Mouse (Mus musculus): ENCODE data around the gene Cxcl15. TPM values are rescaled to one million over a fixed set of nuclear protein-coding genes. Genes with fewer than 3 reads are reported as not detected.
"Not testable (repeated sequence)": the region's sequence is repeated elsewhere in the genome, so short reads cannot be mapped to it uniquely, and the experiment has no call there.

Gene Cxcl15
- total RNA-seq, 2 experiments from 2014 or later, result not detected

- DNase-seq (ENCODE audit: low spot score in 2 of 2), result no peak
Observed at GRCm38 (mm10) chr5:90789306-90790073, 4.8 kb upstream of the Cxcl15 start.

GRCm38 (mm10) chr5:90790074-90790502, 4.2 kb upstream of the Cxcl15 start:
- DNase-seq (ENCODE audit: low spot score in 2 of 2), result no peak

- DNase-seq (ENCODE audit: low spot score in 2 of 2), result not testable (repeated sequence)
Observed at GRCm38 (mm10) chr5:90795392-90795791, 1.1 kb downstream of the Cxcl15 start.

GRCm38 (mm10) chr5:90804574-90804973, 10.2 kb downstream of the Cxcl15 start:
- DNase-seq (ENCODE audit: low spot score in 2 of 2), result no peak

GRCm38 (mm10) chr5:90806050-90806449, 11.7 kb downstream of the Cxcl15 start:
- DNase-seq (ENCODE audit: low spot score in 2 of 2), result no peak

- DNase-seq (ENCODE audit: low spot score in 2 of 2), result no peak
Observed at GRCm38 (mm10) chr5:90807176-90807950, 13.0 kb downstream of the Cxcl15 start.

GRCm38 (mm10) chr5:90819756-90820155, 25.4 kb downstream of the Cxcl15 start:
- DNase-seq (ENCODE audit: low spot score in 2 of 2), result no peak

GRCm38 (mm10) chr5:90832145-90832767, 37.9 kb downstream of the Cxcl15 start:
- DNase-seq (ENCODE audit: low spot score in 2 of 2), result no peak

GRCm38 (mm10) chr5:90832768-90833388, 38.5 kb downstream of the Cxcl15 start:
- no peak for DNase-seq (ENCODE audit: low spot score in 2 of 2)

- DNase-seq (ENCODE audit: low spot score in 2 of 2), result no peak
Observed at GRCm38 (mm10) chr5:90834436-90834835, 40.1 kb downstream of the Cxcl15 start.

GRCm38 (mm10) chr5:90838582-90838981, 44.2 kb downstream of the Cxcl15 start:
- no peak for DNase-seq (ENCODE audit: low spot score in 2 of 2)

- no peak for DNase-seq (ENCODE audit: low spot score in 2 of 2)
Observed at GRCm38 (mm10) chr5:90840902-90841869, 46.9 kb downstream of the Cxcl15 start.

GRCm38 (mm10) chr5:90843891-90844290, 49.6 kb downstream of the Cxcl15 start:
- DNase-seq (ENCODE audit: low spot score in 2 of 2), result no peak

GRCm38 (mm10) chr5:90850096-90850495, 55.8 kb downstream of the Cxcl15 start:
- DNase-seq (ENCODE audit: low spot score in 2 of 2), result not testable (repeated sequence)

- not testable (repeated sequence) for DNase-seq (ENCODE audit: low spot score in 2 of 2)
Observed at GRCm38 (mm10) chr5:90851391-90851790, 57.1 kb downstream of the Cxcl15 start.

Small RNAs within 50 kb of the gene (microRNA-seq; reads per million reads assigned to microRNA genes)
- gene Gm24322, result 0 reads per million in 2 experiments

Other genes with a start within 250 kb of the Cxcl15 start
- under 1 TPM in 1 of 2 experiments, not detected in 1; 0.16 TPM for gene 5830473C10Rik, start 233.4 kb upstream of the Cxcl15 start, total RNA-seq (2021)
- gene Rassf6, start 153.9 kb upstream of the Cxcl15 start, total RNA-seq (2021), result 1 to 10 TPM; 2.4 to 2.5 TPM
- gene Cxcl5, start 35.2 kb upstream of the Cxcl15 start, total RNA-seq (2021), result under 1 TPM; 0.23 to 0.42 TPM
- under 1 TPM; 0.46 to 0.63 TPM for gene Ppbp, start 26.0 kb upstream of the Cxcl15 start, total RNA-seq (2021)
- 1 to 10 TPM; 4.4 to 5.0 TPM for gene Pf4, start 22.1 kb upstream of the Cxcl15 start, total RNA-seq (2021)
- gene Cxcl3, start 8.4 kb upstream of the Cxcl15 start, total RNA-seq (2021), result not detected
- not detected for gene Cxcl1, start 96.7 kb downstream of the Cxcl15 start, total RNA-seq (2021)
- not detected for gene Cxcl2, start 109.3 kb downstream of the Cxcl15 start, total RNA-seq (2021)
- 10 to 100 TPM; 16.4 to 17.1 TPM for gene Mthfd2l, start 136.6 kb downstream of the Cxcl15 start, total RNA-seq (2021)
- gene Epgn, start 232.9 kb downstream of the Cxcl15 start, total RNA-seq (2021), result under 1 TPM in 1 of 2 experiments, not detected in 1; 0.42 TPM